Mouse (Mus musculus) cortical plate, adult 2 months (tissue): Measurements from ENCODE around the gene Inafm1.

Experiments
- CTCF ChIP-seq: fragments of 200-500 bp; IDR thresholded peaks from 2 replicates; pipeline ENCODE4 v1.5.1; 2011; ENCODE audit warnings: mild to moderate bottlenecking, control low read depth, low read length; ENCODE audit not compliant: insufficient read depth; ENCODE audit errors: extremely low read depth
- POLR2A ChIP-seq: fragments of 200-500 bp; IDR thresholded peaks from 2 replicates; pipeline ENCODE4 v1.6.1; 2011; ENCODE audit warnings: mild to moderate bottlenecking, low read length, control low read depth; ENCODE audit not compliant: insufficient read depth; ENCODE audit errors: extremely low read depth

DNA sequence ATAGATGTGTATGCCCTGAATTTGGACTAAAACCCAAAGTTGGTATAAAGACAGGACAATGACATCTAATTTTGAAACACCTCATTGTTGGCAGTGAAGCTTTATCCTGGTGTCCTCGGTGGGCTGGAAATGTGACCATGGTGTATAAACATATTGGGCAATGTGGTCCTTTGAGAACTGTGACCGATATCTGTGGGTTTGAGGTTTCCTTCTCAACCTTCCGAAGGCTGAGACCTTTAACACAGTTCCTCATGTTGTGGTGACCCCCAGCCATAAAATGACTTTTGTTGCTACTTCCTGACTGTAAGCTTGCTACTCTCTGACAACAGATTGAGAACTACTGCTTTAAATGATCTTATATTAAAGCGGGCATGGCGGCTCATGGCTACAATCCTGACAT, 22.7 kb downstream of the Inafm1 start:
- TF ChIP-seq CTCF = no peak
- no peak for TF ChIP-seq POLR2A
